Mouse (Mus musculus): ENCODE results near the gene Mfsd10.
"Not testable (repeated sequence)": the region's sequence is repeated elsewhere in the genome, so short reads cannot be mapped to it uniquely, and the experiment has no call there.

The Mfsd10 gene

GRCm38 (mm10) chr5:34607100-34607880, 29.7 kb downstream of the Mfsd10 start:
- DNase-seq (ENCODE audit: low spot score in 2 of 2) = no peak

GRCm38 (mm10) chr5:34604576-34604975, 32.4 kb downstream of the Mfsd10 start:
- no peak for DNase-seq (ENCODE audit: low spot score in 2 of 2)

GRCm38 (mm10) chr5:34593202-34593727, 43.7 kb downstream of the Mfsd10 start:
- no peak for DNase-seq (ENCODE audit: low spot score in 2 of 2)

GRCm38 (mm10) chr5:34592666-34593065, 44.3 kb downstream of the Mfsd10 start:
- DNase-seq (ENCODE audit: low spot score in 2 of 2) = no peak

- DNase-seq (ENCODE audit: low spot score in 2 of 2) = not testable (repeated sequence)
These were observed 44.8 kb downstream of the Mfsd10 start for GRCm38 (mm10) chr5:34592224-34592623.

- no peak for DNase-seq (ENCODE audit: low spot score in 2 of 2)
These were observed 45.5 kb downstream of the Mfsd10 start for GRCm38 (mm10) chr5:34591388-34592004.

- no peak for DNase-seq (ENCODE audit: low spot score in 2 of 2)
These were observed 46.3 kb downstream of the Mfsd10 start for GRCm38 (mm10) chr5:34590702-34591101.

GRCm38 (mm10) chr5:34590059-34590458, 47.0 kb downstream of the Mfsd10 start:
- no peak for DNase-seq (ENCODE audit: low spot score in 2 of 2)

GRCm38 (mm10) chr5:34587881-34588280, 49.1 kb downstream of the Mfsd10 start:
- DNase-seq (ENCODE audit: low spot score in 2 of 2) = no peak

- no peak for DNase-seq (ENCODE audit: low spot score in 2 of 2)
These were observed 51.8 kb downstream of the Mfsd10 start for GRCm38 (mm10) chr5:34585216-34585615.

All from urinary bladder, postnatal 4 days (tissue).